Mouse (Mus musculus): ENCODE results near the gene Tubb5. TPM values are rescaled to one million over a fixed set of nuclear protein-coding genes. Genes with fewer than 3 reads are reported as not detected.
A peak's percentile ranks its signal among the peaks of the same experiment; 100 is the strongest.

Gene Tubb5
- polyA plus RNA-seq, 1 experiment from 2014 or later: 1,221 TPM

GRCm38 (mm10) chr17:35822564-35822963 is 15.5 kb downstream of the Tubb5 start:
- Histone ChIP-seq H3K36me3 (peaks cover 33% of the 10 kb centered on the region), H3K27ac (peak overlapping the region; percentile 44; the same call in 1 of the 2 replicates), H3K9ac (peak overlapping the region; percentile 80), H3K4me1 (peaks cover 26% of the 10 kb centered on the region), H3K27me3 (no peaks in the 10 kb centered on the region), H3K4me3 (peak overlapping the region; percentile 67), H3K9me3 (no peaks in the 10 kb centered on the region), H3K4me2 (peak overlapping the region; percentile 94)
- 3% methylated on average over 11 of the region's 11 CpGs for WGBS
- 0 out of 2 replicates have a peak, but pooled peaks have one; percentile 1 for ATAC-seq (ENCODE audit: insufficient number of reproducible peaks, insufficient read depth, low FRiP score, low TSS enrichment, low read depth)

- H3K9me3 ChIP-seq: no peaks in the 10 kb centered on the region
- peaks cover 34% of the 10 kb centered on the region for H3K4me1 ChIP-seq
- peak; percentile 43 for ATAC-seq (ENCODE audit: insufficient number of reproducible peaks, insufficient read depth, low FRiP score, low TSS enrichment, low read depth)
- H3K27ac ChIP-seq: peak within 1 kb of the TSS; percentile 79
- H3K4me3 ChIP-seq: peak within 1 kb of the TSS; percentile 67
- peak within 1 kb of the TSS; percentile 94 for H3K4me2 ChIP-seq
- H3K36me3 ChIP-seq: peaks cover 24% of the 10 kb centered on the region
- under 1% methylated on average over 62 of the region's 62 CpGs for WGBS
- no peaks in the 10 kb centered on the region for H3K27me3 ChIP-seq
- H3K9ac ChIP-seq: peak within 1 kb of the TSS; percentile 80
Measured at GRCm38 (mm10) chr17:35821439-35822430, 16.4 kb downstream of the Tubb5 start, which contains the start of gene Ier3. Gene Ier3, plus strand, starts transcription at chr17:35821684.

- H3K27me3 ChIP-seq: no peaks in the 10 kb centered on the region
- WGBS: 81% methylated on average over 5 of the region's 5 CpGs
- ATAC-seq (ENCODE audit: insufficient number of reproducible peaks, insufficient read depth, low FRiP score, low TSS enrichment, low read depth): no peak
- no peaks in the 10 kb centered on the region for H3K9me3 ChIP-seq
- H3K4me3 ChIP-seq: no peak overlapping the region
- no peak overlapping the region for H3K9ac ChIP-seq
- peaks cover 8% of the 10 kb centered on the region for H3K36me3 ChIP-seq
- no peak overlapping the region for H3K4me2 ChIP-seq
- H3K4me1 ChIP-seq: peaks cover 49% of the 10 kb centered on the region
- H3K27ac ChIP-seq: no peak overlapping the region
Measured at GRCm38 (mm10) chr17:35820111-35820510, 18.0 kb downstream of the Tubb5 start.

- peak overlapping the region; percentile 30; the same call in 1 of the 2 replicates for H3K4me2 ChIP-seq
- H3K9ac ChIP-seq: 0 out of 2 replicates have a peak overlapping the region, but pooled peaks have one; percentile 7
- peaks cover 65% of the 10 kb centered on the region for H3K4me1 ChIP-seq
Measured at GRCm38 (mm10) chr17:35817226-35817625, 20.9 kb downstream of the Tubb5 start.

GRCm38 (mm10) chr17:35816686-35817085 is 21.4 kb downstream of the Tubb5 start:
- Histone ChIP-seq H3K27ac (peak overlapping the region; percentile 84; the same call in 1 of the 2 replicates), H3K27me3 (no peaks in the 10 kb centered on the region), H3K4me3 (no peak overlapping the region), H3K9me3 (no peaks in the 10 kb centered on the region), H3K4me1 (peaks cover 65% of the 10 kb centered on the region), H3K36me3 (no peaks in the 10 kb centered on the region), H3K9ac (no peak overlapping the region), H3K4me2 (peak overlapping the region; percentile 30; the same call in 1 of the 2 replicates)
- ATAC-seq (ENCODE audit: insufficient number of reproducible peaks, insufficient read depth, low FRiP score, low TSS enrichment, low read depth): no peak
- WGBS: 19% methylated on average over 13 of the region's 14 CpGs

More at GRCm38 (mm10) chr17:35817226-35817625, 20.9 kb downstream of the Tubb5 start:
- Histone ChIP-seq H3K4me3 (0 out of 2 replicates have a peak overlapping the region, but pooled peaks have one; percentile 10), H3K27ac (peak overlapping the region; percentile 84), H3K36me3 (no peaks in the 10 kb centered on the region), H3K9me3 (no peaks in the 10 kb centered on the region), H3K27me3 (no peaks in the 10 kb centered on the region)
- WGBS: 20% methylated on average over 10 of the region's 10 CpGs
- ATAC-seq (ENCODE audit: insufficient number of reproducible peaks, insufficient read depth, low FRiP score, low TSS enrichment, low read depth): 0 out of 2 replicates have a peak, but pooled peaks have one; percentile 15

- Histone ChIP-seq H3K27me3 (no peaks in the 10 kb centered on the region), H3K9me3 (no peaks in the 10 kb centered on the region), H3K4me2 (no peak overlapping the region), H3K9ac (no peak overlapping the region), H3K4me1 (peaks cover 62% of the 10 kb centered on the region), H3K27ac (peak overlapping the region; percentile 48; the same call in 1 of the 2 replicates), H3K4me3 (no peak overlapping the region), H3K36me3 (no peaks in the 10 kb centered on the region)
- 52% methylated on average over 7 of the region's 7 CpGs for WGBS
- no peak for ATAC-seq (ENCODE audit: insufficient number of reproducible peaks, insufficient read depth, low FRiP score, low TSS enrichment, low read depth)
Measured at GRCm38 (mm10) chr17:35815836-35816235, 22.3 kb downstream of the Tubb5 start.

- Histone ChIP-seq H3K9me3 (no peaks in the 10 kb centered on the region), H3K27ac (peak overlapping the region; percentile 83), H3K36me3 (no peaks in the 10 kb centered on the region), H3K4me2 (no peak overlapping the region), H3K9ac (no peak overlapping the region), H3K4me3 (no peak overlapping the region), H3K4me1 (peaks cover 57% of the 10 kb centered on the region), H3K27me3 (no peaks in the 10 kb centered on the region)
- no peak for ATAC-seq (ENCODE audit: insufficient number of reproducible peaks, insufficient read depth, low FRiP score, low TSS enrichment, low read depth)
- WGBS: 45% methylated on average over 6 of the region's 6 CpGs
Measured at GRCm38 (mm10) chr17:35814678-35815077, 23.4 kb downstream of the Tubb5 start.

- H3K4me1 ChIP-seq: peaks cover 57% of the 10 kb centered on the region
- no peak overlapping the region for H3K4me3 ChIP-seq
- no peak overlapping the region; the same call in 1 of the 2 replicates for H3K9ac ChIP-seq
- H3K9me3 ChIP-seq: no peaks in the 10 kb centered on the region
- H3K27me3 ChIP-seq: no peaks in the 10 kb centered on the region
- 63% methylated on average over 7 of the region's 7 CpGs for WGBS
- peak overlapping the region; percentile 91 for H3K27ac ChIP-seq
- H3K36me3 ChIP-seq: no peaks in the 10 kb centered on the region
- peak overlapping the region; percentile 29 for H3K4me2 ChIP-seq
- ATAC-seq (ENCODE audit: insufficient number of reproducible peaks, insufficient read depth, low FRiP score, low TSS enrichment, low read depth): no peak
Measured at GRCm38 (mm10) chr17:35813653-35814052, 24.5 kb downstream of the Tubb5 start.

GRCm38 (mm10) chr17:35813245-35813647 is 24.9 kb downstream of the Tubb5 start:
- H3K4me1 ChIP-seq: peaks cover 57% of the 10 kb centered on the region
- H3K4me2 ChIP-seq: peak overlapping the region; percentile 29
- no peaks in the 10 kb centered on the region for H3K27me3 ChIP-seq
- peak overlapping the region; percentile 27; the same call in 1 of the 2 replicates for H3K9ac ChIP-seq
- H3K27ac ChIP-seq: peak overlapping the region; percentile 91
- H3K36me3 ChIP-seq: no peaks in the 10 kb centered on the region
- peak; percentile 76 for ATAC-seq (ENCODE audit: insufficient number of reproducible peaks, insufficient read depth, low FRiP score, low TSS enrichment, low read depth)
- H3K9me3 ChIP-seq: no peaks in the 10 kb centered on the region
- 26% methylated on average over 7 of the region's 7 CpGs for WGBS
- no peak overlapping the region for H3K4me3 ChIP-seq

GRCm38 (mm10) chr17:35812736-35813135 is 25.4 kb downstream of the Tubb5 start:
- Histone ChIP-seq H3K4me3 (no peak overlapping the region), H3K4me1 (peaks cover 55% of the 10 kb centered on the region), H3K9me3 (no peaks in the 10 kb centered on the region), H3K9ac (peak overlapping the region; percentile 27), H3K4me2 (peak overlapping the region; percentile 29), H3K27me3 (no peaks in the 10 kb centered on the region), H3K36me3 (no peaks in the 10 kb centered on the region), H3K27ac (peak overlapping the region; percentile 91)
- WGBS: 53% methylated on average over 6 of the region's 6 CpGs
- ATAC-seq (ENCODE audit: insufficient number of reproducible peaks, insufficient read depth, low FRiP score, low TSS enrichment, low read depth): peak; percentile 30

GRCm38 (mm10) chr17:35812307-35812706 is 25.8 kb downstream of the Tubb5 start:
- no peaks in the 10 kb centered on the region for H3K27me3 ChIP-seq
- peak overlapping the region; percentile 91 for H3K27ac ChIP-seq
- no peaks in the 10 kb centered on the region for H3K9me3 ChIP-seq
- no peak overlapping the region for H3K4me3 ChIP-seq
- no peak for ATAC-seq (ENCODE audit: insufficient number of reproducible peaks, insufficient read depth, low FRiP score, low TSS enrichment, low read depth)
- WGBS: 65% methylated on average over 5 of the region's 5 CpGs
- peak overlapping the region; percentile 27; the same call in 1 of the 2 replicates for H3K9ac ChIP-seq
- H3K36me3 ChIP-seq: no peaks in the 10 kb centered on the region
- H3K4me2 ChIP-seq: no peak overlapping the region
- peaks cover 50% of the 10 kb centered on the region for H3K4me1 ChIP-seq

Data from embryonic facial prominence, embryonic 13.5 days (tissue).